Comparison of ENCODE assay signal across 8 mouse cellular contexts in genomic region chr9:78503223-78504079, GRCm38 (mm10). TPM values are rescaled to one million over a fixed set of nuclear protein-coding genes. Genes with fewer than 3 reads are reported as not detected.
DNase-seq lines count a peak whose midpoint lies in the region; ATAC-seq lines count a peak whose summit lies in the region.

No protein-coding gene starts in this region.

- ATAC-seq in cerebellum, adult (ENCODE audit: insufficient number of reproducible peaks, low FRiP score, low TSS enrichment), result peak; percentile 97
- peak; percentile 81 for ATAC-seq in forebrain, embryonic 11.5 days (replicated peaks; ENCODE audit: low FRiP score)
- ATAC-seq in midbrain, embryonic 12.5 days (ENCODE audit: low FRiP score, low read depth), result peak; percentile 76
- no peak for ATAC-seq in inflammation-experienced regulatory T-cells, adult 6 months

- no peak for DNase-seq in cerebellum, adult 11 months
- peak; percentile 88 for DNase-seq in Muller cell, postnatal 12 days (ENCODE audit: inconsistent ontology term)
- DNase-seq in forebrain, embryonic 11.5 days (ENCODE audit: low spot score), result peak; percentile 71
- no peak for DNase-seq in gastrocnemius, postnatal 4 days (ENCODE audit: low spot score in 2 of 2)
- DNase-seq in right cerebral cortex, postnatal 4 days, result no peak

- H3K4me3 ChIP-seq in forebrain, embryonic 11.5 days (ENCODE audit: low read depth, low read length), result no peak overlapping the region
- peak overlapping the region; percentile 21 for H3K4me3 ChIP-seq in midbrain, embryonic 12.5 days

- H3K27me3 ChIP-seq in forebrain, embryonic 11.5 days (ENCODE audit: control insufficient read depth, insufficient read depth, low read length), result no peaks in the 10 kb centered on the region
- H3K27me3 ChIP-seq in midbrain, embryonic 12.5 days, result no peaks in the 10 kb centered on the region

- WGBS in forebrain, embryonic 11.5 days, result 2% methylated on average over 6 of the region's 6 CpGs
- 2% methylated on average over 6 of the region's 6 CpGs for WGBS in midbrain, embryonic 12.5 days

- peak overlapping the region; percentile 97 for H3K27ac ChIP-seq in forebrain, embryonic 11.5 days (ENCODE audit: low read depth, low read length)
- H3K27ac ChIP-seq in midbrain, embryonic 12.5 days (replicated peaks), result peak overlapping the region; percentile 96

- no peaks in the 10 kb centered on the region for H3K36me3 ChIP-seq in forebrain, embryonic 11.5 days (ENCODE audit: control insufficient read depth, insufficient read depth, low read length)
- H3K36me3 ChIP-seq in midbrain, embryonic 12.5 days, result no peaks in the 10 kb centered on the region

- H3K9ac ChIP-seq in forebrain, embryonic 11.5 days (ENCODE audit: low read length), result peak overlapping the region; percentile 50
- peak overlapping the region; percentile 29; the same call in 1 of the 2 replicates for H3K9ac ChIP-seq in midbrain, embryonic 12.5 days (replicated peaks)

- H3K4me2 ChIP-seq in forebrain, embryonic 11.5 days (ENCODE audit: low read depth, low read length, severe bottlenecking), result peak overlapping the region; percentile 24; the same call in 1 of the 2 replicates
- peak overlapping the region; percentile 38 for H3K4me2 ChIP-seq in midbrain, embryonic 12.5 days (replicated peaks)

- H3K4me1 ChIP-seq in forebrain, embryonic 11.5 days (replicated peaks; ENCODE audit: control insufficient read depth, insufficient read depth, low read length), result peaks cover 11% of the 10 kb centered on the region
- H3K4me1 ChIP-seq in midbrain, embryonic 12.5 days, result peaks cover 23% of the 10 kb centered on the region

- H3K9me3 ChIP-seq in forebrain, embryonic 11.5 days (ENCODE audit: control insufficient read depth, low read length), result no peaks in the 10 kb centered on the region
- H3K9me3 ChIP-seq in midbrain, embryonic 12.5 days, result no peaks in the 10 kb centered on the region

RNA-seq across cellular contexts. Expression of gene Eef1a1, which starts 14.5 kb away (rescaled TPM):
- 4,522 and 4,661 TPM in 2 replicates for polyA plus RNA-seq in forebrain, embryonic 11.5 days (2014; fragmentation: Nextera tagmentation; extraction: Ambion mirVana)
- 3,350 and 3,406 TPM in 2 replicates for polyA plus RNA-seq in midbrain, embryonic 12.5 days (2016; fragmentation: Nextera tagmentation; extraction: Ambion mirVana)
- 1,000 to 10,000 TPM; 5,472 to 6,062 TPM for total RNA-seq in gastrocnemius, postnatal 4 days (2021)
- over 10,000 TPM in 2 of 3 experiments, 1,000 to 10,000 TPM in 1; 7,660 to 11,983 (median 10,337) TPM for polyA plus RNA-seq in inflammation-experienced regulatory T-cells, adult 6 months (2017; shearing (Covaris generic))

RNA-seq across cellular contexts. Expression of gene Gm17324, which starts 54.9 kb away (rescaled TPM):
- polyA plus RNA-seq in forebrain, embryonic 11.5 days (2014; fragmentation: Nextera tagmentation; extraction: Ambion mirVana), result 0.72 and 0.80 TPM in 2 replicates
- 0.98 and 1.2 TPM in 2 replicates for polyA plus RNA-seq in midbrain, embryonic 12.5 days (2016; fragmentation: Nextera tagmentation; extraction: Ambion mirVana)
- total RNA-seq in gastrocnemius, postnatal 4 days (2021), result under 1 TPM in 1 of 2 experiments, not detected in 1; 0.52 TPM
- polyA plus RNA-seq in inflammation-experienced regulatory T-cells, adult 6 months (2017; shearing (Covaris generic)), result under 1 TPM in 1 of 3 experiments, not detected in 2; 0.40 TPM

RNA-seq across cellular contexts. Expression of gene Mto1, which starts 55.4 kb away (rescaled TPM):
- 28.0 and 30.6 TPM in 2 replicates for polyA plus RNA-seq in forebrain, embryonic 11.5 days (2014; fragmentation: Nextera tagmentation; extraction: Ambion mirVana)
- polyA plus RNA-seq in midbrain, embryonic 12.5 days (2016; fragmentation: Nextera tagmentation; extraction: Ambion mirVana), result 23.6 and 25.7 TPM in 2 replicates
- 10 to 100 TPM; 14.7 to 17.4 TPM for total RNA-seq in gastrocnemius, postnatal 4 days (2021)
- polyA plus RNA-seq in inflammation-experienced regulatory T-cells, adult 6 months (2017; shearing (Covaris generic)), result 10 to 100 TPM; 12.8 to 19.9 (median 16.0) TPM

Comparison
In these comparisons a context has a peak if more than half of its experiments do, and no peak if none do; other contexts are left out.
1. DNase-seq: peak in Muller cell, postnatal 12 days (single experiment) and forebrain, embryonic 11.5 days (single experiment); none in cerebellum, adult 11 months (single experiment), gastrocnemius, postnatal 4 days (0 of 2) and right cerebral cortex, postnatal 4 days (single experiment).